Mouse (Mus musculus): ENCODE measurements around the gene Pik3c2g.

- TF ChIP-seq POLR2A (IDR thresholded peaks at IDR 0.05; ENCODE audit: insufficient read depth, low read length) = no peak
- TF ChIP-seq CTCF (IDR thresholded peaks at IDR 0.05; ENCODE audit: low read depth, low read length) = no peak
These were observed 384.7 kb downstream of the Pik3c2g start for GRCm38 (mm10) chr6:139971608-139972298.
